Mouse (Mus musculus): ENCODE results near the gene Prdm1. TPM values are rescaled to one million over a fixed set of nuclear protein-coding genes. Genes with fewer than 3 reads are reported as not detected.

Prdm1 gene
- total RNA-seq, 2 experiments from 2014 or later = 1.6 to 2.1 TPM

GRCm38 (mm10) chr10:44429177-44429888 is 99.0 kb downstream of the Prdm1 start:
- intact Hi-C loops (cut with DNase I) = no loop called here
- DNase-seq = no peak

DNA sequence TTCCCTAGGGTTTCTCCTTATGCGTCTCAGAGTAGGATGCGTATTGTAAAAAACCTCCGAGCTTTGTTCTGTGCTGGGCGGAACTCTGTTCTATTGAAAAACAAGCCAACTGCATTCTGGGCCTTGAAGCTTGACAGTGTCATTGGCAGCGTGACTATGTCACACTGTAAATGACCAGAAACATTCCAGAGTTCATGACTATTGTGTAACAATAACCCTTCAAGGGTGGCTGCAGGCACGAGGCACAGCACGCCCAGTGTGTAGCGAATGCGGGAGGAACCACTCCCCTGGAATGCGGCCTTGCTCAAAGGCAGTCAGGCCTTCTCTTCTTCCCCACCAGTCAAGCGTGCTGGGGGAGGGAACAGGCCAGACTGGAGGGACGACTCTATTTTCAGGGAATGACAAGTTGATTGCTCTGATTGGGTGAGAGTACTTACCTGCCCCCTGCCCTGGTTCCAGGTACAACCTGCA is 100.4 kb downstream of the Prdm1 start:
- DNase-seq = no peak
- intact Hi-C loops (cut with DNase I) = no loop called here

- no peak for DNase-seq
- intact Hi-C loops (cut with DNase I) = no loop called here
These were observed 100.9 kb downstream of the Prdm1 start for GRCm38 (mm10) chr10:44427426-44427825.

DNA sequence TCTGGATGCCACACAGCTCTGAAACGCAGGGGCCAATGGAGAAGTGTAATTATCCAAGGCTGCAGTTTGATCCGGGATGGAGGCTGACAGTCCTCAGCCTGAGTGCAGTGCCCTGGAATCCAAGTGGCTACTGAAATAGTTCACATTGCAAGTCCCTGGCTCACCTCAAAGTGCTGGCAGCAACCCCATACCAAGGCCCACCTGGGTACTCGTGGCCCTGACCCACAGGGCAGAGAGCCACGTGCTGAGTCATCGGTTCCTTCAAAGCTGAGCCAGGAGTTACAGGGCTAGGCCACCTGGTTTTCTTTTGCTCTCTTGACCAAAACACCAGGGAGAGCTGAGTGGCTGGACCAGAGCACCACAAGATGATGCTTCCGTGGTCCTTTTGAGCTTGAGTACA is 103.3 kb downstream of the Prdm1 start:
- intact Hi-C loops (cut with DNase I) = no loop called here
- peak in 1 of 2 experiments; percentile 40 for DNase-seq

- intact Hi-C loops (cut with DNase I) = no loop called here
- DNase-seq = no peak
These were observed 106.4 kb downstream of the Prdm1 start for GRCm38 (mm10) chr10:44421896-44422295.

DNA sequence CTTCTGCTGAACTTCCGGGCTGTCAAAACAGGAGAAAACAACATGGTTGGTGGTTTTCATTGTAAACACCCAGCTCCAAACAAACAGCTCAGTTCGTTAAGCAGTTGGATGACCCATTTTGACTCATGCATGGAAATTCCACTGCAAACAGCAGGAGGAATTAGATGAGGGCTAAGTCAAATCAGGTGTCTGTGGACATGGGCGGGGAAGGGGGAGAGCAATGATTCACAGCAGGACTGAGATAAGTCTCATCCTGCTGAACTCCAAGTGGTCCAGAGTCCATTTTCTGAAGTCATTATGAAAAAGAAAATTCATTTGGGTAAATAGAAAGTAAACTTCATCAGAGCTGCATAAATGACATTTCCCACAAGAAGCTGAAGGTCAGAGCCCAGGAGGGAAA is 108.1 kb downstream of the Prdm1 start:
- no peak for DNase-seq
- intact Hi-C loops (cut with DNase I) = no loop called here

DNA sequence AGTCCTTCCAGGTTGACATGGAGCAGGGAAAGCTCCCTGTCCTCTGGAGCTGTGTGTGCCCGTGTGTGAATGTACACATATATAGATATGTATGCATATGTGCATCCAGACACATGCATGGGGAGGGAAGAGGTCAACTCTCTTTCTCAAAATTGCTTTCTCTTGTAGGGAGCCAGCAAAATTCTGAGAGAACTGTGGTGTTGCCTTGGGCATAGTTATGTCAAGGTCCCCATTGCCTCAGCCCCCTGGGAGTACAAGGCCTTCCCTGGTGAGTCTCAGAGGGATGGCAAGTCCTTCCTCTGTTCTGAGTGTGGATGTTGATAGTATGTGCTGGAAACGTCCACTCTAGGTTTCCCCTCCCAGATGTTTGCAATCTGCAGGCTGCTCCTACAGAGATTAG is 109.4 kb downstream of the Prdm1 start:
- DNase-seq = no peak
- intact Hi-C loops (cut with DNase I) = no loop called here

DNA sequence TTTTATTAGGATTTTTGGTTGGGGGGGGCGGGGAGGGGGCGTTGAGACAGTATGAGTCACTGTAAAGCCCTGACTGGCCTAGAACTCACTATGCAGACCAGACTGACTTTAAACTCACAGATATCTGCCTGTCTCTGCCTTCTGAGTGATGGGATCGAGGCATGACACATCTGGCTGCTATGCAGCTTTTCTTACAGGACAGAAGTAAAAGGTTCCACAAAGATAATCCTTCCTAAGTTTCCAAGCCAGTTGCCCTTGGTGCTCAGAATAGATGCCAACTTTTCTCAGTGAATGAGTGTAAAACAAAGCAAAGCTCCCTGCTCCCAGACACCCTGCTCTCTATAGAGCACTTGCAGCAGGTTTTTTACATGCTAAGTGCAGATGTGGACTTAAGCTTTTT is 112.7 kb downstream of the Prdm1 start:
- intact Hi-C loops (cut with DNase I) = no loop called here
- DNase-seq = no peak

DNA sequence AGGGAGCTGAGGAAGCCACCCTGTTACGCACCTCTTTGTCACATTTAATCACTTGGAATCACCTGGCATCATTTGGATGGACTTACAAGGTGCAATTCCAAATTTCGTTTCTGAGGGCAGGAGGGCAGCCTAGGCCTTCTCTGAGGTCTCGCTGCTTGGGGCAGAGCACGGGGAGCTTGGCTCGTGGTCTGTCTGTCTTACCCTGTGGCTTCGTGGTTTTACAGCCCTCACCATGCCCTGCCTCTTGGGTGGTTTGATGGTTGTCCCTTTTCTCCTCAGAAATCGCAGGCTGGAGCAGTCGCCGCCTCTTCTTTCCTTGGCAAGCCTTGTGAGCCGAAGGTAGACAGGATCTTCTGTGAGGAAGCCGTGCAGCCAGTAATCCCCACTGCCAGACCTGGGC is 118.3 kb downstream of the Prdm1 start:
- intact Hi-C loops (cut with DNase I) = no loop called here
- DNase-seq = no peak

GRCm38 (mm10) chr10:44409054-44409453 is 119.2 kb downstream of the Prdm1 start:
- DNase-seq = no peak

DNA sequence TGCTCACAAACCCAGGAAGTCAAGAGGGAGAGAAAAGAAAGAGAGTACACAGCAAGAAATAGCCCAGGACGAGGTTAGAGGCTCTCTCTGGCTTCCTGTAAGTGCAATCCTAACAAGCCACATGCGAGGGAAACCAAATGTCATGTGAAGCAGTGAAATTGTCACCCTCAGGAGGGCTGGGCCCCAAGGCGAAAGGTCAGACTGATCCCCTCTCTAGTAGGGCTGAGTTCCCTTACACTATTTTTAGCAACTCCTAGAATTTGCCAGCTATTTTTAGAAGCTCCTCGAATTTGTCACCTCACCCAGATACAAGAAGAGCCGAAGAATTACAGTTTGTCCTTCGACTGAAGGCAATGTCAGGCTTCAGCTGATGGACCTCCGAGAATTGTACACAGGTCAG is 124.9 kb downstream of the Prdm1 start:
- DNase-seq = no peak
- intact Hi-C loops (cut with DNase I) = no loop called here

More at GRCm38 (mm10) chr10:44409054-44409453, 119.2 kb downstream of the Prdm1 start:
- intact Hi-C loops (cut with DNase I) = no loop called here

GRCm38 (mm10) chr10:44401600-44401999 is 126.7 kb downstream of the Prdm1 start:
- intact Hi-C loops (cut with DNase I) = no loop called here
- DNase-seq = no peak

GRCm38 (mm10) chr10:44400602-44401001 is 127.7 kb downstream of the Prdm1 start:
- intact Hi-C loops (cut with DNase I) = no loop called here
- no peak for DNase-seq

DNA sequence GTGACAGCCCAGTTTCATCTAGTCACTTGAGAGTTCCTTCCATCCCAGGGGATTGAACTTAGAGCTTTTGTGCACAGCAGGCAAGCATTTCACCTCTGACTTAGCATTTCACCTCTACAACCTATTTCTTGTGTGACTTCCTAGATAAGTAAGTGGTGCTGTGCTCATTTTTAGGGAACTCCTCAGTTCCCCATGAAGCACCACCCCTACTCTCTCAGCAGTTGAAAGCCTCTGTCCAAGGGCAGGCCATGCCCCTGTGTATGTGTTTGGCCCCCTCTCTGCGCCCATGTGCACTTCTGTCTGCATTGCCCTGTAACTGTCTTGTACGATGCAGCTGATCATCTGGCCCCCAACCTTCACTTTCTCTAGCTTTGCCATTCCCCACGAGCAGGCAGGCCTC is 128.2 kb downstream of the Prdm1 start:
- intact Hi-C loops (cut with DNase I) = no loop called here
- DNase-seq = no peak

DNA sequence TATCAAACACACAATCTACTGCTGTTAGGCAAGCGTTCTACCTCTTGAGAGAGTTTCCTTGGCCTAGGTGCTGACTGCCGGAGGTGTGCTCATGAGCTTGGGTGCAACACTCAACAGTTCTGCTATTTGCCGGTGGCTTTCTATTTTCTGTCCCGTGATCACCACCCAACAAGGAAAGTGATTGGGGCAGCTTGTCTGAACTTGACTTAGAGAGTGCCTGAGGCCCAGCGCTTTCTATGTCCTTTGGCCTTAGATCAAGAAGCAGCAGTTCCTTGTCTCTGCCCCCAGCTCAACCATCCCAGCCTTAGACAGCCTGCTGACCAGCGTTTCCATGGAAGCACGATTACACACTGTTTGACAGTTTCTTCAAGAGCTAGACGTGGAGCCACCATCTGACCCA is 135.4 kb downstream of the Prdm1 start:
- DNase-seq = no peak
- intact Hi-C loops (cut with DNase I) = no loop called here

GRCm38 (mm10) chr10:44391509-44392290 is 136.6 kb downstream of the Prdm1 start:
- DNase-seq = no peak
- intact Hi-C loops (cut with DNase I) = no loop called here

GRCm38 (mm10) chr10:44390286-44390685 is 138.0 kb downstream of the Prdm1 start:
- no peak for DNase-seq
- intact Hi-C loops (cut with DNase I) = no loop called here

DNA sequence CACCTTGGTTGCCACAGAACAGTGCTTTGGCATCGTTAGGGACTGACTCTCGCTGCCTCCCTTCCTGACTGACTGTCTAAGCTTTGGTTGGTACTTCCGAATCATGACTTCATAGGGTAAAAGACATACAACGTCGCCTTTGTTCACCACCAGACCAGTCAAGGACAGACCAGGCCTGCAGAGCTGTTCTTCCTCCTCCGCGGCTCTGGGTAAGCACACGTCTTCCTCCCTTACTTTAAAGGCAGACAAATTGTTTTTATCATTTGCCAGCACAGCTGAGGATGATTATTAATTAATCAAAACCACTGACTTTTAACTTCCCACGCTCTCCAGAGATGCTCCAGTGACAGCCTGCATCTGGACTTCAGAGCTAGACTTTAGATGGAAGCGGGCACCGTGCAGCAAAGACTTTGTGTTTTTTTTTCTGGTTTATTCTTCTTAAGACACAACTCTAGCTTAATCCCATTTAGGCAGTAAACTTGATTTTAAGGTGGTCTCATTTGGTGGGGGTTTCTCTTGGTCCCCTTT is 139.5 kb downstream of the Prdm1 start:
- no peak for DNase-seq
- intact Hi-C loops (cut with DNase I) = no loop called here
